Mouse (Mus musculus) ES-CJ7 (cell line): ENCODE data around the gene Bcl2l14.

ENCODE experiments used
- DNase-seq: peaks from one replicate; pipeline ENCODE4 v3.0.0; 2011; ENCODE audit warnings: low read depth, low spot score

Bcl2l14 gene

DNA sequence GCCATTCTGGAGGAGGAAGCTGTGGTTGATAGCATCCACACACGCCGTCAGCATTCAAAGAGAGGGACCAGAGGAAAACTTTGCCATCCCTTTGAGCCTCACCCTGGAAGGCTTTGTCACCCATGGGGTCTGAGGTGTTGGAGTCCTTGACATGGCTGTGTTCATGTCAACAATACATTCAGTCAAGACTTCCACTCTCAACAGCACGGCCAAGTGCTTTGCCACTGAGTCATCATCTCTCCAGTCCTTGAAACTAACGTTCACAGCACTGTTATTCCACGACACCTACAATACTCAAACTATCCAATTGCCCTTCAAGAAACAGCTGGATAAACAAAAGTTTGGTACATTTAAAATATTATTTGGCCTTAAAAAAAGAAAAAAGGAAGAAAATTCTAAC lies 46.1 kb downstream of the Bcl2l14 start:
- DNase-seq, result no peak

DNA sequence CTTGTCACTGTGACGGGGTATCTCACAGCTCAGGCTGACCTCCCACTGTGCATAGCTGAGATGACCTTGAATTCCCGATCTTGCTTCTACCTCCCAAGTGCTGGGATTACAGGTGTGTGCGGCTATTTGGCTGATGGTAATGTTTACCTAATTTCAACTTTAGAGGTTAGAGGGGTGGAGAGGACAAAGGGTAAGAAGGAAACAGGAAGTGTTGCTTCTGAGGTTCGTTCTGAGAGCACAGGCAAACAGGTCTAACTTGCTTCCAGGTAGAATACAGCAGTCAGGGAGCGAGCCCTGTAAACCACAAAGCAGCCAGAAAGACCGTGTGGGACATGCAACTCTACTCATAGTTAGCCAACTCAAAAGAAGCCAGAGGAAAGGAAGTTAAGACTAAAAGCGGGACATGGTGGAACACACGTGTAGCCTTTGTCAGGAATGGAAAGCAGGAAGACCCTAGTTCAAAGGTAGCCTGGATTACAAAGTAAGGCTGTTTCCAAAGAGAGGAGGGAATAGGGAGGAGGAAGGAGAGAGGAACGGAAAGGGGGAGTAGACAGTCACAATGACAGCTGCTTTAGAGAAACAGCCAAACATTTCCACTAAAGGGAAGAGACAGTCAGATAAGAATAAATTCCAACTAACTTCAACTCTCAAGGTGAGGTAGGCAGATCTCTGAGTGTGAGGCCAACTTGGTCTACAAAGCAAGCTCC lies 47.2 kb downstream of the Bcl2l14 start:
- DNase-seq, result peak; percentile 27

GRCm38 (mm10) chr6:134443925-134444324 lies 47.8 kb downstream of the Bcl2l14 start:
- DNase-seq, result no peak

GRCm38 (mm10) chr6:134448451-134448850 lies 52.3 kb downstream of the Bcl2l14 start:
- no peak for DNase-seq

DNA sequence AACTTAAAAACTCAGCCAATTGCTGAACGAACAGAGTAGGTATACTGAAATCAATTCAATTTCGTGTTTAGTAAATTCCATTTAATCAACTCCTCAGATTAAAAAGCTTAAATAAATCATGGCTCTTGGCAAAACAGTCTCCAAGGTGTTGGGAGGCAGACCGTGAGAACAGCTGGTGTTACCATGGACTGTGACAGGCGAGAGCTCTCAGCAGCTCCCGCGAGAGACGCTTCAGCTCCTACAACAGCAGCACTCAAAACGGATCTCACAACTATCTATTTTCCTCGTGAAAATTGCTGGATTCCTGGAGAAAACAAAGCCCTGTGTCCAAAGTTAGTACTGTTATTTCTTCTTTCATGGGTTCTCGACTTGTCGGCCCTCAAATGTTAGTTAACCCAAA lies 53.8 kb downstream of the Bcl2l14 start:
- no peak for DNase-seq

- peak; percentile 33 for DNase-seq
Measured at GRCm38 (mm10) chr6:134450661-134451119, 54.6 kb downstream of the Bcl2l14 start.

DNA sequence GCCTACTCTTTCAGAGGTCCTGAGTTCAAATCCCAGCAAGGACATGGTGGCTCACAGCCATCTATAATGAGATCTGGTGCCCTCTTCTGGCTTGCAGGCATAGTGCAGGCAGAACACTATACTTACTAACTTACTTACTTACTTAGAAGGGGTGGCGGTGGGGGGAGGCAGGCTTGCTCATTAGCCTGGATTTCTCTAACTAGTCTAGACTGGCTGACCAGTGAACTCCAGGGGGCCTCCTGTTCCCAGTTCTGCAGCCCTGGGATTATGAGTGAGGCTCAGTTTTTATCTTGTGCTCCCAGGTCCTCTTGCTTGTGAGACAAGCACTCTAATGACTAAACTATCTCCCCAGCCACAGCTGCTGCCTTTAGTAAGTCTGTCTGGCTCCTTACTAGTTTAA lies 58.0 kb downstream of the Bcl2l14 start:
- peak; percentile 42 for DNase-seq

DNA sequence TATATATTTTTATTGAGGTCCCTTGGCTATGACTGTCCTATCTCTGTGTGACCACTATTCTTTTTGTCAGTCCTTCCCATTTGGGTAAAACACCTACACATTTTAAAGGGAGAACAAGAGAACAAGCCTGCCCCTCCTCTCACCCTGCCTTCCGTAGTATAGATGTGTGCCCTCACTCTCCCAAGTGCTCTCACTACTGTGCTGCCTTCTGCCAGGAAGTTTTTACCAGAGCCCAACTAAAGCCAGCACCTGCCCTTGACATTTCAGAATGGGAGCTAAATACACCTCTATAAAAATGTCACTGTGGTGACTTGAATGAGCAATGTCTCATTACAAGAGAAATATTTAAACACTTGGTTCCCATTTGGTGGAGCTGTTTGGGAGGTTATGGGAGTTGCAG lies 62.3 kb downstream of the Bcl2l14 start:
- DNase-seq, result no peak

DNA sequence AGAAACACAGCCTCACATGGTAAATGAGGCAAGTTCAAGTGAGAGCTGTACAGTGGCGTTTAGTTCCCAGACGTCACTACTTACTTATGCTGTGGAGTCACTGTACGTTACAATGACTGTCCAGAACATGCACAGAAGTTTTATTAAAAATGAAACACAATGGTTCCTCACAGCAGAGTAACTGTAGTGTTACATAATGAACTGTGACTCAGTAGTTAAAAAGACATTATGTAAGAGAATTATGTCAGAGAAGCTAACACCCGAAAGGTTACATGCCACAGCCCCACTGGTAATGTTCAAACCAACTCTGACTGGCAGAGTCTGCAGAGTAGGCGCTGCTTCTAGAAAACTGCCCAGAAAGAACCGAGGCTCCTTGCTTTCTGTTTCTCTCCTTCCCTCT lies 65.1 kb downstream of the Bcl2l14 start:
- no peak for DNase-seq

DNA sequence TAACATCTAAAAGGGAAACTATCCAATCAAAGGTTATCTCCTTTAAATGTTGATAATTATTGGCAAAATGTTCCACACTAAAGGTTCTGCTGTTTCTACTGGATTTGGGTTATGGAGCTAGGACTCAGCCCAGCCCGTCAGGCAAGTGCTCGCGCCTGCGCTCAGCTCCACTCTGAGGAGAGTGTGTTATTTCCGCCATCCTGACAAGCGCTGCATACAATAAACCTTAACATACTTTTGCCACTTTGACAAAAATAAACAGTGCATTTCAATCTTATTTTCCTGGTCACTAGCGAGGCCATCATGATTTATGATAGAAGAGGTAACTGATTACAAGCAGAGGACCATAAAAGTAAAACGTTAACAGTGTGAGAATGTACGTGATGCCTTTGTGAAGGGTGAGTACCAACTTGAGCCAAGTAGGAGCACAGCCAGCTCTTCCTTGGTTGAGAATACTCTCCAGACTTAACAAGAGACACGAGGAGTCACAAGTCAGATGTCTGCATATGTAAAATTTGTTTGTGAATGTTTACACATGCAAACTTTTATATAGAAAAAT lies 70.6 kb downstream of the Bcl2l14 start:
- no peak for DNase-seq

- no peak for DNase-seq
Measured at GRCm38 (mm10) chr6:134469297-134469696, 73.2 kb downstream of the Bcl2l14 start.

GRCm38 (mm10) chr6:134470857-134471256 lies 74.7 kb downstream of the Bcl2l14 start:
- DNase-seq, result peak; percentile 67

DNA sequence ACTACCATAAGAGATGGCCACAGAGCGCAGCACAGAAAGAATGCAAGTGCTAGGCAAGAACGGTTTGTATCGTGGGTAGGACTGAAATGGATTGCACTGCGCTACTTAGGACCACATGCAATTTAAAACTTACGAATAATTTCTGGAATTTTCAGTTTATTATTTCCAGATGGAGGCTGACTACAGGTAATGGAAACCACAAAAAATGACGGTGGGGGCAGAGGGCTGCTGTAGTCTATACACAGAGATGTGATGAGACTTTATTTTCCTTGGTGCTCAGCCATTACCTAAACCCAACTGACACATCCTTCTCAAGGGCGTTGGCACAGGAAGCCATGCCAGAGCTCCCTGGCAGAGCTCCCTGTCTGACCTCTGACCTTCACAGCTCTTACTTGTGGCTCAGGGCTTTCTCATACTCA lies 77.0 kb downstream of the Bcl2l14 start:
- no peak for DNase-seq

- DNase-seq, result no peak
Measured at GRCm38 (mm10) chr6:134479481-134479880, 83.4 kb downstream of the Bcl2l14 start.

GRCm38 (mm10) chr6:134486318-134486717 lies 90.2 kb downstream of the Bcl2l14 start:
- DNase-seq, result no peak
